Mouse (Mus musculus) heart, embryonic 15.5 days (tissue): Measurements from ENCODE around the gene Gimap1. TPM values are rescaled to one million over a fixed set of nuclear protein-coding genes. Genes with fewer than 3 reads are reported as not detected.

Source experiments
- ATAC-seq: fragments of 200-750 bp; cut with Nextera tagmentation; replicated peaks from 2 replicates; pipeline ENCODE4 v1.8.0; 2017; ENCODE audit warnings: low read depth, moderate TSS enrichment; ENCODE audit not compliant: insufficient number of reproducible peaks, insufficient read depth, low FRiP score
- H3K27ac ChIP-seq: fragments of 300-500 bp; sonication (generic); 2 replicates; pipeline ENCODE4 v1.5.1; 2015; ENCODE audit warnings: mild to moderate bottlenecking, inconsistent platforms
- H3K27me3 ChIP-seq: fragments of 300-500 bp; sonication (generic); 2 replicates; pipeline ENCODE4 v1.6.1; 2015; ENCODE audit warnings: inconsistent platforms
- H3K36me3 ChIP-seq: fragments of 300-500 bp; sonication (generic); 2 replicates; pipeline ENCODE4 v1.6.1; 2015; ENCODE audit warnings: mild to moderate bottlenecking, inconsistent platforms
- H3K4me1 ChIP-seq: fragments of 300-500 bp; sonication (generic); replicated peaks from 2 replicates; pipeline ENCODE4 v1.6.1; 2015; ENCODE audit warnings: inconsistent platforms
- H3K4me2 ChIP-seq: fragments of 300-500 bp; sonication (generic); 2 replicates; pipeline ENCODE4 v1.6.1; 2015; ENCODE audit warnings: inconsistent platforms, mild to moderate bottlenecking, moderate library complexity
- H3K4me3 ChIP-seq: fragments of 300-500 bp; sonication (generic); 2 replicates; pipeline ENCODE4 v1.5.1; 2015; ENCODE audit warnings: mild to moderate bottlenecking, inconsistent platforms
- H3K9ac ChIP-seq: fragments of 300-500 bp; sonication (generic); 2 replicates; pipeline ENCODE4 v1.6.1; 2015; ENCODE audit warnings: mild to moderate bottlenecking, inconsistent platforms
- H3K9me3 ChIP-seq: fragments of 300-500 bp; sonication (generic); replicated peaks from 2 replicates; pipeline ENCODE4 v1.6.1; 2016; ENCODE audit warnings: inconsistent platforms
- WGBS: fragments of 180-500 bp; shearing (Covaris S2); methylation state at CpG from one replicate; pipeline ENCODE4 v1.1.7; 2015; ENCODE audit warnings: mixed read lengths; 5-methylcytosine and 5-hydroxymethylcytosine counted together
- polyA plus RNA-seq: library from polyadenylated mRNA; unstranded; fragments of >200 nt; fragmentation: Nextera tagmentation; extraction: Ambion mirVana; gene quantifications from 2 replicates; pipeline ENCODE4 v1.2.1, GENCODE M21; 2015

Gimap1 gene
- polyA plus RNA-seq, 1 experiment from 2014 or later = 26.4 TPM

GRCm38 (mm10) chr6:48768178-48768869, 29.5 kb downstream of the Gimap1 start:
- Histone ChIP-seq H3K4me1 (no peaks in the 10 kb centered on the region), H3K4me2 (no peak overlapping the region), H3K9ac (no peak overlapping the region), H3K27ac (no peak overlapping the region), H3K9me3 (no peaks in the 10 kb centered on the region), H3K27me3 (no peaks in the 10 kb centered on the region), H3K4me3 (no peak overlapping the region), H3K36me3 (no peaks in the 10 kb centered on the region)
- ATAC-seq = no peak
- WGBS = 64% methylated on average over 9 of the region's 9 CpGs

GRCm38 (mm10) chr6:48768933-48769332, 30.1 kb downstream of the Gimap1 start:
- no peak overlapping the region for H3K4me3 ChIP-seq
- no peak overlapping the region for H3K27ac ChIP-seq
- no peaks in the 10 kb centered on the region for H3K9me3 ChIP-seq
- H3K9ac ChIP-seq = no peak overlapping the region
- H3K4me2 ChIP-seq = no peak overlapping the region
- H3K27me3 ChIP-seq = no peaks in the 10 kb centered on the region
- H3K4me1 ChIP-seq = no peaks in the 10 kb centered on the region
- ATAC-seq = no peak
- H3K36me3 ChIP-seq = no peaks in the 10 kb centered on the region
- WGBS = 72% methylated on average over 3 of the region's 3 CpGs

DNA sequence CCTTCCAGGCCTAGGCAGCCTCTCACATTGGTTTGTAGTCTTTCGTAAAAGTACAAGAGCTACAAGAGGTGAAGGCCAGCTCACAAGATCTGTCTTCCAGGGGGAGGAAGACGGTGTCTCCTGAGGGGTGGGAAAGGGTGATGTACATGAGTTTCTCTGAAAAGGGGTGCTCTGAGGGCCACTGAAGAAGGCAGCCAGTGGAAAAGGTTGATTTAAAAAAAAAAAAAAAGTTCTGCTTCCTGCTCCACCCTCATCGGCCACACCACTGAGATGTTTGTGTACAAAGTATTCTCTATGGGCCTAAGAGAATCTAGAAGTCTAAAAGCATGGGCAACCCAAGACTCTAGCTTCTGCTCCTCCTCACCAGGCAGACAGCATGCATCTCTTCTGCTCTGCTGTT, 31.8 kb downstream of the Gimap1 start, which contains the start of gene Gimap3:
TSS of gene Gimap3 (minus strand) at position 156 of the 400 bp plus-strand sequence.
- no peak within 1 kb of the TSS for H3K9ac ChIP-seq
- H3K27me3 ChIP-seq = no peaks in the 10 kb centered on the region
- no peak within 1 kb of the TSS for H3K4me2 ChIP-seq
- no peak for ATAC-seq
- H3K9me3 ChIP-seq = no peaks in the 10 kb centered on the region
- no peaks in the 10 kb centered on the region for H3K4me1 ChIP-seq
- 76% methylated on average over 3 of the region's 3 CpGs for WGBS
- no peak within 1 kb of the TSS for H3K4me3 ChIP-seq
- no peak within 1 kb of the TSS for H3K27ac ChIP-seq
- no peaks in the 10 kb centered on the region for H3K36me3 ChIP-seq

- no peak for ATAC-seq
- H3K4me2 ChIP-seq = no peak overlapping the region
- H3K27me3 ChIP-seq = no peaks in the 10 kb centered on the region
- H3K36me3 ChIP-seq = no peaks in the 10 kb centered on the region
- no peak overlapping the region for H3K4me3 ChIP-seq
- no peaks in the 10 kb centered on the region for H3K9me3 ChIP-seq
- H3K27ac ChIP-seq = no peak overlapping the region
- H3K4me1 ChIP-seq = no peaks in the 10 kb centered on the region
- WGBS = 5% methylated on average over 8 of the region's 8 CpGs
- no peak overlapping the region for H3K9ac ChIP-seq
Measured at GRCm38 (mm10) chr6:48772030-48772429, 33.2 kb downstream of the Gimap1 start.

GRCm38 (mm10) chr6:48784406-48784805, 45.6 kb downstream of the Gimap1 start:
- Histone ChIP-seq H3K4me3 (no peak overlapping the region), H3K27me3 (no peaks in the 10 kb centered on the region), H3K36me3 (no peaks in the 10 kb centered on the region), H3K4me1 (no peaks in the 10 kb centered on the region), H3K9ac (no peak overlapping the region), H3K4me2 (no peak overlapping the region), H3K9me3 (no peaks in the 10 kb centered on the region), H3K27ac (no peak overlapping the region)
- 92% methylated on average over 1 of the region's 1 CpGs for WGBS
- no peak for ATAC-seq

GRCm38 (mm10) chr6:48785189-48785588, 46.3 kb downstream of the Gimap1 start:
- Histone ChIP-seq H3K27me3 (no peaks in the 10 kb centered on the region), H3K9ac (no peak overlapping the region), H3K4me3 (no peak overlapping the region), H3K4me1 (no peaks in the 10 kb centered on the region), H3K36me3 (no peaks in the 10 kb centered on the region), H3K9me3 (no peaks in the 10 kb centered on the region), H3K27ac (0 out of 2 replicates have a peak overlapping the region, but pooled peaks have one; percentile 8), H3K4me2 (no peak overlapping the region)
- 43% methylated on average over 1 of the region's 1 CpGs for WGBS
- ATAC-seq = no peak

GRCm38 (mm10) chr6:48785601-48786000, 46.7 kb downstream of the Gimap1 start:
- 0 out of 2 replicates have a peak overlapping the region, but pooled peaks have one; percentile 8 for H3K27ac ChIP-seq

GRCm38 (mm10) chr6:48787867-48788266, 49.0 kb downstream of the Gimap1 start:
- no peak for ATAC-seq
- H3K4me2 ChIP-seq = no peak overlapping the region
- WGBS = 65% methylated on average over 2 of the region's 2 CpGs

More at GRCm38 (mm10) chr6:48785601-48786000, 46.7 kb downstream of the Gimap1 start:
- ATAC-seq = no peak
- H3K27me3 ChIP-seq = no peaks in the 10 kb centered on the region
- H3K4me2 ChIP-seq = no peak overlapping the region
- WGBS = 68% methylated on average over 2 of the region's 2 CpGs
- no peaks in the 10 kb centered on the region for H3K4me1 ChIP-seq
- no peaks in the 10 kb centered on the region for H3K9me3 ChIP-seq
- no peak overlapping the region for H3K9ac ChIP-seq
- no peaks in the 10 kb centered on the region for H3K36me3 ChIP-seq
- no peak overlapping the region for H3K4me3 ChIP-seq

More at GRCm38 (mm10) chr6:48787867-48788266, 49.0 kb downstream of the Gimap1 start:
- Histone ChIP-seq H3K4me3 (no peak overlapping the region), H3K4me1 (no peaks in the 10 kb centered on the region), H3K27me3 (no peaks in the 10 kb centered on the region), H3K27ac (no peak overlapping the region), H3K36me3 (no peaks in the 10 kb centered on the region), H3K9me3 (no peaks in the 10 kb centered on the region), H3K9ac (no peak overlapping the region)

Other genes with a start within 250 kb of the Gimap1 start
- gene Atp6v0e2, start 201.4 kb upstream of the Gimap1 start, polyA plus RNA-seq = 17.5 and 18.6 TPM in 2 replicates
- 6.0 and 7.0 TPM in 2 replicates for gene Lrrc61, start 184.3 kb upstream of the Gimap1 start, polyA plus RNA-seq
- 50.4 and 53.8 TPM in 2 replicates for gene Rarres2, start 166.3 kb upstream of the Gimap1 start, polyA plus RNA-seq
- 0.70 TPM in 1 of 2 replicates, not detected in the other for gene Gm45021, start 149.4 kb upstream of the Gimap1 start, polyA plus RNA-seq
- gene Repin1, start 145.2 kb upstream of the Gimap1 start, polyA plus RNA-seq = 23.4 and 28.1 TPM in 2 replicates
- not detected in 2 replicates for gene Gm44965, start 145.1 kb upstream of the Gimap1 start, polyA plus RNA-seq
- 5.7 and 7.3 TPM in 2 replicates for gene Zfp775, start 137.0 kb upstream of the Gimap1 start, polyA plus RNA-seq
- gene AI854703, start 112.3 kb upstream of the Gimap1 start, polyA plus RNA-seq = 0.94 and 1.0 TPM in 2 replicates
- 1.6 and 1.7 TPM in 2 replicates for gene Gimap8, start 91.8 kb upstream of the Gimap1 start, polyA plus RNA-seq
- gene Gimap9, start 62.9 kb upstream of the Gimap1 start, polyA plus RNA-seq = 7.9 and 10.3 TPM in 2 replicates
- gene Gimap4, start 54.5 kb upstream of the Gimap1 start, polyA plus RNA-seq = 23.5 and 27.1 TPM in 2 replicates
- gene Gimap6, start 30.8 kb upstream of the Gimap1 start, polyA plus RNA-seq = 32.3 and 35.6 TPM in 2 replicates
- gene Gm28053, start 20.4 kb upstream of the Gimap1 start, polyA plus RNA-seq = 3.3 and 4.6 TPM in 2 replicates
- 0.23 and 0.27 TPM in 2 replicates for gene Gimap7, start 20.4 kb upstream of the Gimap1 start, polyA plus RNA-seq
- 6.2 and 9.4 TPM in 2 replicates for gene Gimap5, start 7.1 kb downstream of the Gimap1 start, polyA plus RNA-seq
- 0.08 TPM in 1 of 2 replicates, not detected in the other for gene Gimap3, start 31.8 kb downstream of the Gimap1 start, polyA plus RNA-seq
- 59.6 and 88.1 TPM in 2 replicates for gene Tmem176a, start 101.9 kb downstream of the Gimap1 start, polyA plus RNA-seq
- gene Tmem176b, start 102.4 kb downstream of the Gimap1 start, polyA plus RNA-seq = 191 and 255 TPM in 2 replicates
- not detected in 2 replicates for gene Aoc1, start 133.8 kb downstream of the Gimap1 start, polyA plus RNA-seq
- not detected in 2 replicates for gene 1600015I10Rik, start 190.8 kb downstream of the Gimap1 start, polyA plus RNA-seq
- gene Doxl2, start 235.9 kb downstream of the Gimap1 start, polyA plus RNA-seq = not detected in 2 replicates
- not detected in 2 replicates for gene Svs1, start 247.8 kb downstream of the Gimap1 start, polyA plus RNA-seq